Mouse (Mus musculus) gastrocnemius, postnatal 10 days (tissue): ENCODE measurements around the gene Hipk1. TPM values are rescaled to one million over a fixed set of nuclear protein-coding genes. Genes with fewer than 3 reads are reported as not detected.
"Not testable (repeated sequence)": the region's sequence is repeated elsewhere in the genome, so short reads cannot be mapped to it uniquely, and the experiment has no call there.

Source experiments
- DNase-seq: peaks from one replicate; pipeline ENCODE4 v3.0.0; 2021; ENCODE audit warnings: mixed read lengths
- total RNA-seq, 2 experiments: library from RNA; stranded (reverse); gene quantifications; 2 replicates each; pipeline ENCODE4 v1.2.3; 2021

Hipk1 gene
- total RNA-seq, 2 experiments from 2014 or later: 52.1 to 59.8 TPM

- no peak for DNase-seq
These were observed 1.2 kb upstream of the Hipk1 start for GRCm38 (mm10) chr3:103792566-103792965.

GRCm38 (mm10) chr3:103792111-103792406 is 696 bp upstream of the Hipk1 start:
- DNase-seq: not testable (repeated sequence)

GRCm38 (mm10) chr3:103790346-103791145 is 817 bp downstream of the Hipk1 start:
- no peak for DNase-seq

- DNase-seq: no peak
These were observed 1.4 kb downstream of the Hipk1 start for GRCm38 (mm10) chr3:103789891-103790345.

GRCm38 (mm10) chr3:103789096-103789495 is 2.3 kb downstream of the Hipk1 start:
- no peak for DNase-seq

GRCm38 (mm10) chr3:103787225-103787624 is 4.1 kb downstream of the Hipk1 start:
- DNase-seq: no peak

- no peak for DNase-seq
These were observed 8.3 kb downstream of the Hipk1 start for GRCm38 (mm10) chr3:103782844-103783609.

GRCm38 (mm10) chr3:103780777-103781176 is 10.6 kb downstream of the Hipk1 start:
- DNase-seq: no peak

- DNase-seq: no peak
These were observed 11.1 kb downstream of the Hipk1 start for GRCm38 (mm10) chr3:103780271-103780670.

- no peak for DNase-seq
These were observed 12.2 kb downstream of the Hipk1 start for GRCm38 (mm10) chr3:103779183-103779582.

GRCm38 (mm10) chr3:103778660-103779059 is 12.7 kb downstream of the Hipk1 start:
- DNase-seq: no peak

- no peak for DNase-seq
These were observed 13.4 kb downstream of the Hipk1 start for GRCm38 (mm10) chr3:103777940-103778339.

GRCm38 (mm10) chr3:103774009-103774408 is 17.4 kb downstream of the Hipk1 start:
- no peak for DNase-seq

- DNase-seq: no peak
These were observed 17.9 kb downstream of the Hipk1 start for GRCm38 (mm10) chr3:103773508-103773907.

GRCm38 (mm10) chr3:103772846-103773245 is 18.5 kb downstream of the Hipk1 start:
- no peak for DNase-seq

- DNase-seq: peak; percentile 55
These were observed 19.7 kb downstream of the Hipk1 start for GRCm38 (mm10) chr3:103771531-103772130.

GRCm38 (mm10) chr3:103766789-103767188 is 24.6 kb downstream of the Hipk1 start:
- no peak for DNase-seq

- no peak for DNase-seq
These were observed 31.9 kb downstream of the Hipk1 start for GRCm38 (mm10) chr3:103759261-103759970.

GRCm38 (mm10) chr3:103758456-103758855 is 32.9 kb downstream of the Hipk1 start:
- DNase-seq: no peak

- no peak for DNase-seq
These were observed 34.4 kb downstream of the Hipk1 start for GRCm38 (mm10) chr3:103756920-103757319.

- no peak for DNase-seq
These were observed 36.0 kb downstream of the Hipk1 start for GRCm38 (mm10) chr3:103755351-103755750.

GRCm38 (mm10) chr3:103751558-103751957 is 39.8 kb downstream of the Hipk1 start:
- DNase-seq: no peak
